14 mouse cellular contexts compared by ENCODE assay signal in the genomic region with DNA sequence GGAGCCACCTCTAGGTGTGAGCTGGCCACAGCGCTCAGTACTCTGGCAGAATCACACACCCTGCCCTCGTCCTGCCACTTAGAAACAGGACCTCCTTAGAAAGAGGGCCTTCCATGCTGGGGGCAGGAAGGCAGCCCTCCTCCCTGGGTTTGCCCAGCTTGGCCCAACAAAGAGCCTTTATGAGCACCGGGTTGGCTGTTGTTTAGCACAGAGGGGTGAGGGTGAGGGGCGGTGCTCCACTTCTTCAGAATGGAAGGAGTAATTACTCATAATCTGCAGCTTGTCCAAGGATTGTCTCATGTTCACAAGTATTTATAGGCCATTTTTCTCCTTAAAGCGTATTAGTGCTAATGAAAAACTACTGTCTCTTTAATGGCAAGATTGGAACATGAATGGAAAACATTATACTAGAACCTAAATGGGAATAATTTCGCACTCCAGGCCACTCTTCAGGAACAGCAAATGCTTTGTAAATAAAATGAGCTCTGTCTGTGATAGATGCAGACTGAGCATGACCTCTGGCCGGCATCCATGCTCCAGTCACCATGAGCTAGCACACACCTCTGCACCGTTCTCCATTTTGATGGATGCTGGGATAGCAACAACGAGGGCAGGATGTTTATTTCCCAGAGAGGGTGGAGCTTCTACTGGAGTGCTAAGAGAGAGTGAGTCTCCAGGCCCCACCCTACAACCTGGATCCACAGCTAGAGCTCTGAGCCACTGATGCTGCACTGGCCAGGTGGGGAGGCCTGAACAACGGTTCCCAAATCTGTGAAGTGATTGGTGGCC. TPM values are rescaled to one million over a fixed set of nuclear protein-coding genes. Genes with fewer than 3 reads are reported as not detected.
A peak's percentile ranks its signal among the peaks of the same experiment; 100 is the strongest.
DNase-seq lines count a peak whose midpoint lies in the region; ATAC-seq and TF ChIP-seq lines count a peak whose summit lies in the region.
"Had no signal": no experiment of that assay in that cellular context is flagged by ENCODE, and none has a peak within 500 bp of the region (broad histone marks: within the 10 kb centered on the region; RNA-seq: fewer than 3 reads in every experiment).

No protein-coding gene starts in this region.

- H3K9me3 ChIP-seq in embryonic facial prominence, embryonic 13.5 days = no peaks in the 10 kb centered on the region
- no peaks in the 10 kb centered on the region for H3K9me3 ChIP-seq in hindbrain, embryonic 12.5 days (replicated peaks)
- no peaks in the 10 kb centered on the region for H3K9me3 ChIP-seq in neural tube, embryonic 14.5 days (ENCODE audit: control insufficient read depth, low read length)

- no peak overlapping the region for H3K4me3 ChIP-seq in layer of hippocampus, adult 2 months
- no peak overlapping the region for H3K4me3 ChIP-seq in embryonic facial prominence, embryonic 13.5 days
- no peak overlapping the region for H3K4me3 ChIP-seq in hindbrain, embryonic 12.5 days
- H3K4me3 ChIP-seq in neural tube, embryonic 14.5 days (ENCODE audit: low read depth, low read length) = no peak overlapping the region
- no peak overlapping the region for H3K4me3 ChIP-seq in gastrocnemius, adult 2 months

- intact Hi-C loops in gastrocnemius, adult 2 months (cut with DNase I) = no loop called here

- no peaks in the 10 kb centered on the region for H3K36me3 ChIP-seq in embryonic facial prominence, embryonic 13.5 days
- H3K36me3 ChIP-seq in hindbrain, embryonic 12.5 days = peaks cover 42% of the 10 kb centered on the region
- H3K36me3 ChIP-seq in neural tube, embryonic 14.5 days (ENCODE audit: control insufficient read depth, insufficient read depth, low read length) = peaks cover 19% of the 10 kb centered on the region

- 51% methylated on average over 10 of the region's 10 CpGs for WGBS in embryonic facial prominence, embryonic 13.5 days
- 49% methylated on average over 10 of the region's 10 CpGs for WGBS in hindbrain, embryonic 12.5 days
- WGBS in neural tube, embryonic 14.5 days = 47% methylated on average over 10 of the region's 10 CpGs

- peaks cover 14% of the 10 kb centered on the region for H3K4me1 ChIP-seq in embryonic facial prominence, embryonic 13.5 days
- H3K4me1 ChIP-seq in hindbrain, embryonic 12.5 days = peaks cover 19% of the 10 kb centered on the region
- H3K4me1 ChIP-seq in neural tube, embryonic 14.5 days (ENCODE audit: control insufficient read depth, insufficient read depth, low read length) = no peaks in the 10 kb centered on the region

- no peak overlapping the region for H3K9ac ChIP-seq in embryonic facial prominence, embryonic 13.5 days
- H3K9ac ChIP-seq in hindbrain, embryonic 12.5 days = no peak overlapping the region
- no peak overlapping the region for H3K9ac ChIP-seq in neural tube, embryonic 14.5 days (replicated peaks; ENCODE audit: low read depth, low read length)
- H3K9ac ChIP-seq: lung, embryonic 14.5 days had no signal

- H3K27me3 ChIP-seq in embryonic facial prominence, embryonic 13.5 days = no peaks in the 10 kb centered on the region
- no peaks in the 10 kb centered on the region for H3K27me3 ChIP-seq in hindbrain, embryonic 12.5 days
- no peaks in the 10 kb centered on the region for H3K27me3 ChIP-seq in neural tube, embryonic 14.5 days (ENCODE audit: control insufficient read depth, insufficient read depth, low read length)

- peak overlapping the region; percentile 37; the same call in 1 of the 2 replicates for H3K27ac ChIP-seq in layer of hippocampus, adult 2 months
- peak overlapping the region; percentile 74; the same call in 1 of the 2 replicates for H3K27ac ChIP-seq in embryonic facial prominence, embryonic 13.5 days
- peak overlapping the region; percentile 58; the same call in 1 of the 2 replicates for H3K27ac ChIP-seq in hindbrain, embryonic 12.5 days
- peak overlapping the region; percentile 34; the same call in 1 of the 2 replicates for H3K27ac ChIP-seq in neural tube, embryonic 14.5 days (ENCODE audit: low read depth, low read length)
- no peak overlapping the region for H3K27ac ChIP-seq in gastrocnemius, adult 2 months

- no peak for TF ChIP-seq CTCF in layer of hippocampus, adult 2 months (conservative IDR thresholded peaks at IDR 0.05)
- no peak for TF ChIP-seq CTCF in gastrocnemius, adult 2 months (IDR thresholded peaks at IDR 0.05)

- ATAC-seq in embryonic facial prominence, embryonic 13.5 days (ENCODE audit: insufficient number of reproducible peaks, insufficient read depth, low FRiP score, low TSS enrichment, low read depth) = no peak; the same call in 1 of the 2 replicates
- peak; percentile 22; the same call in 1 of the 2 replicates for ATAC-seq in hindbrain, embryonic 12.5 days (ENCODE audit: low FRiP score)
- ATAC-seq in neural tube, embryonic 14.5 days (ENCODE audit: low read depth) = 0 out of 2 replicates have a peak, but pooled peaks have one; percentile 28
- no peak for ATAC-seq in monocyte, adult 5-6 weeks (replicated peaks; ENCODE audit: insufficient number of reproducible peaks, low FRiP score, low TSS enrichment, poor library complexity, severe bottlenecking)
- ATAC-seq: intestine, postnatal 0 days had no signal

- DNase-seq in layer of hippocampus, adult 2 months (ENCODE audit: low spot score in 2 of 2) = no peak
- no peak for DNase-seq in layer of hippocampus, adult 18-20 months (ENCODE audit: low spot score in 2 of 2)
- no peak for DNase-seq in spleen, postnatal 4 days (ENCODE audit: low spot score in 2 of 2)
- no peak for DNase-seq in gastrocnemius, adult 2 months
- DNase-seq: cerebellum, postnatal 14 days; gastrocnemius, postnatal 10 days; lung, embryonic 14.5 days; midbrain, embryonic 14.5 days; thymus, postnatal 25 days had no signal

- no peak overlapping the region for H3K4me2 ChIP-seq in embryonic facial prominence, embryonic 13.5 days
- H3K4me2 ChIP-seq in hindbrain, embryonic 12.5 days (replicated peaks) = no peak overlapping the region
- H3K4me2 ChIP-seq in neural tube, embryonic 14.5 days (ENCODE audit: low read depth, low read length) = no peak overlapping the region
- H3K4me2 ChIP-seq: lung, embryonic 14.5 days had no signal

RNA-seq across cellular contexts. Expression of a gene that starts 39.5 kb away (rescaled TPM):
- 10 to 100 TPM; 31.7 to 35.2 TPM for total RNA-seq in layer of hippocampus, adult 2 months (2021)
- total RNA-seq in layer of hippocampus, adult 18-20 months (2021) = 10 to 100 TPM; 28.7 to 37.6 TPM
- polyA plus RNA-seq in embryonic facial prominence, embryonic 13.5 days (2015; fragmentation: Nextera tagmentation; extraction: Ambion mirVana) = 11.2 and 13.5 TPM in 2 replicates
- 20.6 and 24.2 TPM in 2 replicates for polyA plus RNA-seq in hindbrain, embryonic 12.5 days (2016; fragmentation: Nextera tagmentation; extraction: Ambion mirVana)
- 57.1 and 65.7 TPM in 2 replicates for polyA plus RNA-seq in neural tube, embryonic 14.5 days (2014; fragmentation: Nextera tagmentation; extraction: Ambion mirVana)
- total RNA-seq in monocyte, adult 5-6 weeks (2017) = 1.6 to 2.6 TPM in 2 of 3 replicates, not detected in the other
- under 1 TPM; 0.31 to 0.89 TPM for total RNA-seq in gastrocnemius, adult 2 months (2021)

RNA-seq across cellular contexts. Expression of a gene that starts 44.9 kb away (rescaled TPM):
- 1 to 10 TPM in 1 of 2 experiments, under 1 TPM in 1; 0.81 to 2.2 TPM for total RNA-seq in layer of hippocampus, adult 2 months (2021)
- 1 to 10 TPM in 1 of 2 experiments, under 1 TPM in 1; 0.94 to 1.5 TPM for total RNA-seq in layer of hippocampus, adult 18-20 months (2021)
- 37.9 and 38.4 TPM in 2 replicates for polyA plus RNA-seq in embryonic facial prominence, embryonic 13.5 days (2015; fragmentation: Nextera tagmentation; extraction: Ambion mirVana)
- 32.8 and 35.4 TPM in 2 replicates for polyA plus RNA-seq in hindbrain, embryonic 12.5 days (2016; fragmentation: Nextera tagmentation; extraction: Ambion mirVana)
- polyA plus RNA-seq in neural tube, embryonic 14.5 days (2014; fragmentation: Nextera tagmentation; extraction: Ambion mirVana) = 2.7 and 14.5 TPM in 2 replicates
- total RNA-seq in monocyte, adult 5-6 weeks (2017) = 1.9 to 5.8 TPM (median 2.8 TPM) in 3 replicates
- 10 to 100 TPM; 20.6 to 47.1 TPM for total RNA-seq in gastrocnemius, adult 2 months (2021)

Comparison
In these comparisons a context has a peak if more than half of its experiments do, and no peak if none do; other contexts are left out.
1. ATAC-seq: peak in hindbrain, embryonic 12.5 days (single experiment) and neural tube, embryonic 14.5 days (single experiment); none in embryonic facial prominence, embryonic 13.5 days (single experiment) and monocyte, adult 5-6 weeks (single experiment).